Mouse (Mus musculus) heart, embryonic 16.5 days (tissue): ENCODE data around the gene Gpatch8. TPM values are rescaled to one million over a fixed set of nuclear protein-coding genes. Genes with fewer than 3 reads are reported as not detected.

ENCODE experiments used
- ATAC-seq: fragments of 200-750 bp; cut with Nextera tagmentation; replicated peaks from 2 replicates; pipeline ENCODE4 v1.8.0; 2017; ENCODE audit warnings: moderate number of reproducible peaks; ENCODE audit not compliant: insufficient read depth, low FRiP score; ENCODE audit errors: extremely low read depth
- H3K27ac ChIP-seq: fragments of 300-500 bp; sonication (generic); 2 replicates; pipeline ENCODE4 v1.5.1; 2014; ENCODE audit warnings: mild to moderate bottlenecking, low read length, control low read depth, moderate library complexity
- H3K27me3 ChIP-seq: fragments of 300-500 bp; sonication (generic); 2 replicates; pipeline ENCODE4 v1.6.1; 2014; ENCODE audit warnings: low read length, mixed read lengths; ENCODE audit not compliant: control insufficient read depth, insufficient read depth
- H3K36me3 ChIP-seq: fragments of 300-500 bp; sonication (generic); 2 replicates; pipeline ENCODE4 v1.6.1; 2014; ENCODE audit not compliant: control insufficient read depth, insufficient read depth
- H3K4me1 ChIP-seq: fragments of 300-500 bp; sonication (generic); 2 replicates; pipeline ENCODE4 v1.6.1; 2014; ENCODE audit warnings: low read length, mixed read lengths; ENCODE audit not compliant: control insufficient read depth, insufficient read depth
- H3K4me2 ChIP-seq: fragments of 300-500 bp; sonication (generic); 2 replicates; pipeline ENCODE4 v1.6.1; 2014; ENCODE audit warnings: low read depth, mild to moderate bottlenecking, control low read depth, low read length
- H3K4me3 ChIP-seq: fragments of 300-500 bp; sonication (generic); 2 replicates; pipeline ENCODE4 v1.5.1; 2014; ENCODE audit warnings: mild to moderate bottlenecking, control low read depth, low read length
- H3K9ac ChIP-seq: fragments of 300-500 bp; sonication (generic); 2 replicates; pipeline ENCODE4 v1.6.1; 2014; ENCODE audit warnings: low read length, control low read depth
- H3K9me3 ChIP-seq: fragments of 300-500 bp; sonication (generic); replicated peaks from 2 replicates; pipeline ENCODE4 v1.6.1; 2016; ENCODE audit warnings: low read length; ENCODE audit not compliant: control insufficient read depth
- WGBS: fragments of 180-500 bp; shearing (Covaris S2); extraction: QIAGEN DNeasy Blood & Tissue Kit; methylation state at CpG from one replicate; pipeline ENCODE4 v1.1.7; 2014; 5-methylcytosine and 5-hydroxymethylcytosine counted together
- polyA plus RNA-seq: library from polyadenylated mRNA; unstranded; fragments of >200 nt; fragmentation: Nextera tagmentation; extraction: Ambion mirVana; gene quantifications from 2 replicates; pipeline ENCODE4 v1.2.1, GENCODE M21; 2015

The Gpatch8 gene
- polyA plus RNA-seq, 1 experiment from 2014 or later = 39.2 TPM

DNA sequence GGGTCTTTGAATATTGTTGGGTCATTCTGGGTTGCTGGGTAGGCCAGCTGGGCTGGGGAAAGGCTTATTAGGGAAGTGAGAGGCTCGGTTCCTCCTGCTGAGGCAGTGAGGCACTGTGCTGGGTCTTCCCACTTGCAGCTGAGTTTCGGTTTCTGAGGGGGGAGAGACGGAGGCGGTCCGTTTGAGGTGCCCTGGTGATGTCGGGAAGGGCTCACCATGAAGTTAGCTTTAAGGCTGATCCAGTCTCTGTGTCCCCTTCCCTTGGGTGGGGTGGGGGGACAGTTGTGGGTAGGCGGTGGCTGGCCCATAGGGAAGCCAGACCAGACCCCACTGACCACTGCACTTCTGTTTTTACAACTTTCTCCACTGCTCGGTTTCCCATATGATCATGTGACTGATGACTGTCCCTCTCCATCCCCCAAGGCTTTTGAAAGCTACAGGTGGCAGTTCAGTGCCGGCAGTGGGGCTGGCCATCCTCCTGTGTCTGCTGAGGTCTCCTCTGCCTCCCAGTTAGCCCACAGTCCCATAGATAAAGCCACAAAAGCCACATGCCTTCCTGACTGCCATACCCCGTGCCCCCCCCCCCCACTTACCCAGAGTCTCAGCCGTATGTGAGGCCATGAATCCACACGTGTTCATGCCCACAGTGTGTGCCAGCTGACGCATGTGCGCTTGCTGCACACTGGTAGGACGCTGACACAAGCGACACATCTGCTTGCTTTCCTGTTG, 123.9 kb downstream of the Gpatch8 start:
- Histone ChIP-seq H3K9ac (peak overlapping the region; percentile 15), H3K9me3 (no peaks in the 10 kb centered on the region), H3K4me3 (peak overlapping the region; percentile 18), H3K27ac (0 out of 2 replicates have a peak overlapping the region, but pooled peaks have one; percentile 20), H3K4me2 (peak overlapping the region; percentile 31), H3K36me3 (peaks cover 13% of the 10 kb centered on the region; the same call in 1 of the 2 replicates), H3K4me1 (peaks cover 36% of the 10 kb centered on the region), H3K27me3 (no peaks in the 10 kb centered on the region)
- no peak for ATAC-seq
- 62% methylated on average over 16 of the region's 16 CpGs for WGBS

DNA sequence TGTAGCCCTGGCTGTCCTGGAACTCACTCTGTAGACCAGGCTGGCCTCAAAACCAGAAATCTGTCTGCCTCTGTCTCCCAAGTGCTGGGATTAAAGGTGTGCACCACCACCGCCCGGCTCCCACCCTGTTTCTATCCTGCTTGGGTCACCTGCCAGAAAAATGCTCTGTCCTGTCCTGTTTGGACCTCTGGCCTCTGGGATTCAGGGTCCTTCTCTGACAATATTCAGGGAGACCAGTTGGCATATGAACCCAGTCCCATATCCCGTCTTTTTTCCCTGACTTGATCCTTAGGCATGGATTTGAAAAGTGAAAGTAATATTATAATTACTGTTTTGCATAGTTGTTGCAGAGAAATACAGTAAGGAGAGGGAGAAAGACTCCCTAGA, 124.5 kb downstream of the Gpatch8 start:
- H3K4me3 ChIP-seq = peak overlapping the region; percentile 18
- 87% methylated on average over 3 of the region's 3 CpGs for WGBS
- H3K4me1 ChIP-seq = peaks cover 32% of the 10 kb centered on the region
- peaks cover 13% of the 10 kb centered on the region; the same call in 1 of the 2 replicates for H3K36me3 ChIP-seq
- peak overlapping the region; percentile 31 for H3K4me2 ChIP-seq
- H3K9ac ChIP-seq = peak overlapping the region; percentile 15
- ATAC-seq = no peak
- H3K27me3 ChIP-seq = no peaks in the 10 kb centered on the region
- no peaks in the 10 kb centered on the region for H3K9me3 ChIP-seq
- H3K27ac ChIP-seq = no peak overlapping the region

DNA sequence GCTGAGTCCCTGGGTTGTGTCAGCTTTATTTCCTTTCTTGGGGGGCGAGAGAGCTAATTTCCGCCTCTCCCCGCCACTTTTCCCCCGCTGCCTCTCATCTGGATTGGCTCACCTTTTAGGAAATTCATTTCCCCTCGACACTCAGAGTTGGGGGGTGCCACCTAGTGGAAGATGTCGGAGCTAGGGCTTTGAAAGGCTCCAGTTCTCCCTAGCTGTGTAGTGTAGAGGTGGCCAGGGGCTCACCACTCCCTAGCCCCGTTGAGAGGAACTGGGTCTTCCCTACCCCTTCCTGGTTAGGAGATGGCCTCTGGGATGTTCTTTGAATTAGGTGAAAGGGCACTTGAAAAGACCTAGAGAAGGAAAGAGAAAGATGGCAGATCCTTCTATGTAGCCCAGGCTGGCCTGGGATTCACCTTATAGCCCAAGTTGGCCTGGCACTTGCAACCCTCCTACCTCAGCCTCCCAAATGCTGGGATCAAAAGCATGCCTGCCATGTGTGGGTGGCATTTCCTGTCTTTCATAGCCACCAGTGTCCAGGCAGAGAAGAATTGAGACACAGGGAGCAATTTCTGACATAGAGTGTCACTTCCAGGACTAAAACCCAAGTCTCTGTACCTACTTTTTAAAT, 125.1 kb downstream of the Gpatch8 start:
- H3K27ac ChIP-seq = peak overlapping the region; percentile 94

DNA sequence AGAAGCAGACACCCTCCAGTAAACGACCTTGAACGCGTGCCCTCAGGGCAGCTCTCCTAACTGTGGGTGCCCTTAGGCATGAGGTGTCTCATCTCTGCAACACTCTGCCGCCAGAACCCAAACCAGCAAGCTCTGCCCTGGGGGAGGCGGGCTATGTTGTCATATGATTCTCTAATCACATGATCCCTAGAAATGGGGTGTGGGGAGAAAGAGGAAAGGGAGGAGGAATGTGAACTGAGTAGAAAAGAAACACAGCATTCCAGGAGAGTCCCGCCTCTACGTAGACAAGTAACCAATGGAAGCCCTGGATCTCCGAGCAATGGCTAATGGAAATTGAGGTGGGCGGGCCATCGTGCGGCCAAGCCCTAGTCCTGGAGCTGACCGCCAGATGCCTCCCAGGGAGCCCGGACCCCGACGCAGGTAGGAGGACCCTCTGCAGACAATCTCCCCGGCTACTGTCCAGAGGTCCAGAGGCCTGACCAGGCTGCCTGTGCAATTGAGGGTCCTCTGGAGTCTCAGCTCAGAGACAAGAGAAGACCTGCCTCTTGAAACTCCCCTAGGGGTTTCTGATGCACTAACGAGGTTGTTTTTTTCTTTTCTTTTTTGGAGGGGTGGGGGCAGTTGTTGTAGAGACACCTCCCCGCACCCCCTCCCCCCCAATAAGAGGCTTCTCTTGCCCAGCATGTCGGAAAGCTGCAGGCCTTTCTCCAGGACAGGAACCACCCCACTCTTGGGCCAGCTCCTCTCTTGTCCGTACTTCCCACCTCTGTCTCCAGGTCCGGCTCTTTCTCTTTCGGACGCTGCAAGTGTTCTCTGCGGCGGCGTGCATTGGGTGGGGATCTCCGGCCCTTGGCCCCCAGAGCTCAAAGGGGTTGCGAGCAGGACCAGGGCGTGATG, 125.8 kb downstream of the Gpatch8 start, which contains the start of gene Grn:
TSS of gene Grn (plus strand) at position 195 of the 897 bp plus-strand sequence.
- H3K9ac ChIP-seq = peak within 1 kb of the TSS; percentile 77
- H3K4me3 ChIP-seq = peak within 1 kb of the TSS; percentile 87
- H3K27me3 ChIP-seq = no peaks in the 10 kb centered on the region
- H3K4me2 ChIP-seq = peak within 1 kb of the TSS; percentile 70
- no peaks in the 10 kb centered on the region for H3K9me3 ChIP-seq
- WGBS = under 1% methylated on average over 28 of the region's 29 CpGs
- peaks cover 7% of the 10 kb centered on the region; the same call in 1 of the 2 replicates for H3K36me3 ChIP-seq
- peak within 1 kb of the TSS; percentile 94 for H3K27ac ChIP-seq
- H3K4me1 ChIP-seq = peaks cover 27% of the 10 kb centered on the region
- peak; percentile 94 for ATAC-seq

More for the DNA sequence above, 125.1 kb downstream of the Gpatch8 start:
- H3K9me3 ChIP-seq = no peaks in the 10 kb centered on the region
- H3K4me2 ChIP-seq = peak overlapping the region; percentile 70
- H3K36me3 ChIP-seq = peaks cover 13% of the 10 kb centered on the region; the same call in 1 of the 2 replicates
- peak overlapping the region; percentile 73 for H3K9ac ChIP-seq
- under 1% methylated on average over 7 of the region's 7 CpGs for WGBS
- ATAC-seq = peak; percentile 31; the same call in 1 of the 2 replicates
- peaks cover 30% of the 10 kb centered on the region for H3K4me1 ChIP-seq
- H3K27me3 ChIP-seq = no peaks in the 10 kb centered on the region
- H3K4me3 ChIP-seq = peak overlapping the region; percentile 87

DNA sequence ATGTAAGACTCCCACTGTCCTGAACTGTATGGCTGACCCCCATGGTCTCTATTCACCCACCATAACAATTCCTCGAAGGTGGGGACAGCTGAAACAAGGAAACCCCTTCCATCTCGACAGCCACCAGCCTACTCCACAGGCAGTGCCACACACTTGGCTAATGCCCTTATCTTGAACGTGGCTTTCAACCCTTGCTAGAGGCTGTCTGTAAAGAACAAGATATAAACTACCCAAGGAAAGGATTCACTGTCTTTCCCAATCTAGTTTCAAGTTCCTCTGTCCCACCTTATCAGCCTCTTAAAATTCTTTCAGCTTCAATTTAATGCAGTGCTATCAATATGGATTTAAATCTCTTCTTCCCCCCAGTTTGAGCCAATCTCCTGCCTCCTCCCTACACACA, 126.6 kb downstream of the Gpatch8 start:
- H3K27me3 ChIP-seq = no peaks in the 10 kb centered on the region
- peak overlapping the region; percentile 70 for H3K4me2 ChIP-seq
- 19% methylated on average over 3 of the region's 3 CpGs for WGBS
- peak overlapping the region; percentile 77 for H3K9ac ChIP-seq
- H3K27ac ChIP-seq = peak overlapping the region; percentile 94
- peaks cover 27% of the 10 kb centered on the region for H3K4me1 ChIP-seq
- no peaks in the 10 kb centered on the region for H3K9me3 ChIP-seq
- no peak for ATAC-seq
- peak overlapping the region; percentile 87 for H3K4me3 ChIP-seq
- H3K36me3 ChIP-seq = peaks cover under 1% of the 10 kb centered on the region; the same call in 1 of the 2 replicates

DNA sequence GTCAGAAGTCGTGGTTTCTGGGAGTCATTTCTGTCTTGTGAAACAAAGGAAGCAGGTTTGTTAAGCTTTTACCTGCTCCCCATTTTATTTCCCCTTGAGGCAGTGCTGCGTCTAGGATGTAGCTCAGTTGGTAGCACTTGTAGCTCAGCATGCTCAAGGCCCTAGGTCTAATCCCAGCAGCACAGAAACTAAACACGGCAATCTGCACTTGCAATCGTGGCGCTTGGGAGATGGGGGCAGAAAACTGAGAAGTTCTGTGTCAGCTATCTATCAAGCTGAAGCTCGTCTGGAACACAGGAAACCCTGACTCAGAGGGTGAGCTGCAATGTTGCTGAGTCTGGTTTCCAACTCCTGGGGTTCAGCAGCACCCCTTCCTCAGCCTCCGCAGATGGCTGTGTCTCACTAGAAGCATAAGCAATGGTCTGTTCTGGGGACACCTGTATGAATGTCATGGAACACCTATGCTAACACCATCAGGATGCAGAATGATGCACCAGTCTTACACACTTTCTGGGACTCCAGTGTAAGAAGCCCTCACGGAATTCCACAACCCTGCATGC, 127.1 kb downstream of the Gpatch8 start:
- no peaks in the 10 kb centered on the region for H3K36me3 ChIP-seq
- H3K4me3 ChIP-seq = no peak overlapping the region; the same call in 1 of the 2 replicates
- H3K4me1 ChIP-seq = peaks cover 24% of the 10 kb centered on the region
- 60% methylated on average over 8 of the region's 8 CpGs for WGBS
- no peaks in the 10 kb centered on the region for H3K9me3 ChIP-seq
- peak overlapping the region; percentile 70 for H3K4me2 ChIP-seq
- H3K27ac ChIP-seq = no peak overlapping the region
- no peak for ATAC-seq
- H3K27me3 ChIP-seq = no peaks in the 10 kb centered on the region
- H3K9ac ChIP-seq = no peak overlapping the region; the same call in 1 of the 2 replicates

Other genes starting within 250 kb of the Gpatch8 start
- gene Ubtf, start 236.7 kb downstream of the Gpatch8 start, polyA plus RNA-seq = 57.8 and 58.9 TPM in 2 replicates
- gene Slc4a1, start 190.2 kb downstream of the Gpatch8 start, polyA plus RNA-seq = 14.9 TPM in 2 replicates
- 0.72 and 1.3 TPM in 2 replicates for gene Rundc3a, start 163.0 kb downstream of the Gpatch8 start, polyA plus RNA-seq
- 308 and 331 TPM in 2 replicates for gene Slc25a39, start 148.4 kb downstream of the Gpatch8 start, polyA plus RNA-seq
- gene Grn, start 126.1 kb downstream of the Gpatch8 start, polyA plus RNA-seq = 215 and 234 TPM in 2 replicates
- gene Fam171a2, start 108.7 kb downstream of the Gpatch8 start, polyA plus RNA-seq = 3.0 and 3.9 TPM in 2 replicates
- gene Itga2b, start 86.3 kb downstream of the Gpatch8 start, polyA plus RNA-seq = 6.5 and 6.6 TPM in 2 replicates
- gene Gm11627, start 23.1 kb upstream of the Gpatch8 start, polyA plus RNA-seq = 9.5 and 13.6 TPM in 2 replicates
- 12.4 and 15.6 TPM in 2 replicates for gene Fzd2, start 48.0 kb upstream of the Gpatch8 start, polyA plus RNA-seq
- 0.28 and 0.40 TPM in 2 replicates for gene Meioc, start 107.3 kb upstream of the Gpatch8 start, polyA plus RNA-seq
- 34.4 and 38.2 TPM in 2 replicates for gene Ccdc43, start 141.4 kb upstream of the Gpatch8 start, polyA plus RNA-seq
- 5.2 and 5.3 TPM in 2 replicates for gene Adam11, start 205.0 kb upstream of the Gpatch8 start, polyA plus RNA-seq